Mouse (Mus musculus) liver, postnatal 0 days (tissue): ENCODE data around the gene Jagn1. TPM values are rescaled to one million over a fixed set of nuclear protein-coding genes. Genes with fewer than 3 reads are reported as not detected.

ENCODE experiments used
- ATAC-seq: fragments of 200-750 bp; cut with Nextera tagmentation; 2 replicates; pipeline ENCODE4 v1.8.0; 2017; ENCODE audit warnings: mild to moderate bottlenecking, moderate library complexity
- DNase-seq: peaks from one replicate; pipeline ENCODE4 v3.0.0-alpha.2; 2016
- H3K27ac ChIP-seq: fragments of 300-500 bp; sonication (generic); 2 replicates; pipeline ENCODE4 v1.5.1; 2014; ENCODE audit warnings: antibody characterized with exemption, moderate library complexity, mild to moderate bottlenecking, low read depth
- H3K27me3 ChIP-seq: fragments of 300-500 bp; sonication (generic); 2 replicates; pipeline ENCODE4 v1.6.1; 2014; ENCODE audit warnings: low read length, control low read depth, mixed read lengths; ENCODE audit not compliant: insufficient read depth
- H3K36me3 ChIP-seq: fragments of 300-500 bp; sonication (generic); replicated peaks from 2 replicates; pipeline ENCODE4 v1.6.1; 2014; ENCODE audit warnings: mild to moderate bottlenecking, control low read depth, low read length, moderate library complexity, mixed read lengths; ENCODE audit not compliant: insufficient read depth
- H3K4me1 ChIP-seq: fragments of 300-500 bp; sonication (generic); 2 replicates; pipeline ENCODE4 v1.6.1; 2014; ENCODE audit warnings: antibody characterized with exemption, mild to moderate bottlenecking, control low read depth; ENCODE audit not compliant: insufficient read depth
- H3K4me2 ChIP-seq: fragments of 300-500 bp; sonication (generic); 2 replicates; pipeline ENCODE4 v1.6.1; 2014; ENCODE audit warnings: low read depth, mild to moderate bottlenecking, low read length, moderate library complexity, mixed read lengths
- H3K4me3 ChIP-seq: fragments of 300-500 bp; sonication (generic); 2 replicates; pipeline ENCODE4 v1.5.1; 2014; ENCODE audit warnings: low read depth, low read length
- H3K9ac ChIP-seq: fragments of 300-500 bp; sonication (generic); replicated peaks from 2 replicates; pipeline ENCODE4 v1.6.1; 2014; ENCODE audit warnings: mild to moderate bottlenecking, moderate library complexity
- H3K9me3 ChIP-seq: fragments of 300-500 bp; sonication (generic); 2 replicates; pipeline ENCODE4 v1.6.1; 2016; ENCODE audit warnings: mild to moderate bottlenecking, control low read depth, low read length, mixed read lengths
- CTCF ChIP-seq: sonication (generic); IDR thresholded peaks from 2 replicates; pipeline ENCODE4 v1.5.1; 2016; ENCODE audit warnings: antibody characterized with exemption, low read depth
- EP300 ChIP-seq: IDR thresholded peaks from 2 replicates; pipeline ENCODE4 v1.6.1; 2016; ENCODE audit warnings: antibody characterized with exemption, low read depth, mild to moderate bottlenecking
- WGBS: fragments of 180-500 bp; shearing (Covaris S2); extraction: QIAGEN DNeasy Blood & Tissue Kit; methylation state at CpG from one replicate; pipeline ENCODE4 v1.1.7; 2014; ENCODE audit not compliant: insufficient replicate concordance; 5-methylcytosine and 5-hydroxymethylcytosine counted together
- polyA plus RNA-seq: library from polyadenylated mRNA; unstranded; fragments of >200 nt; fragmentation: Nextera tagmentation; extraction: Ambion mirVana; gene quantifications from 2 replicates; pipeline ENCODE4 v1.2.1, GENCODE M21; 2015

Gene Jagn1
- polyA plus RNA-seq, 1 experiment from 2014 or later = 49.2 TPM

DNA sequence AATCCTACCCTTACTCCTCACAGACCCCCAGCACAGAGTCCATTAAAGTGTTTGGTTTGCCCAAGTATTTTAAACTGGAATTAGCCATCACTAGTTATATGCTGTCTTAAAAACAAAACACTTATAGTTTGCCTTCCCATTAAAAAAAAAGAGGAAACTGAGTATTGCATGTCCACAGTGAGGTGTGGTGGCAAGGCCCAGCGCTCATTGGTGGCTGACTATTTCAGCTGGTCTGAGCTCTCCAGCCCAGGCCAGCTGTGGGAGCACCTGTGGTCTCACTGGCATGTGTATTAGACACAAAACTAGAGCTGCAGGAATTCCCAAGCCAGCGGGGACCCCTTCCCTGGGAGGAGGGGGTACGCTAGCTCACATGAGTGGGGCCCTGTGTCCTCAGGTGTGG, 26.1 kb downstream of the Jagn1 start:
- H3K9ac ChIP-seq = no peak overlapping the region
- TF ChIP-seq CTCF (no peak), EP300 (no peak)
- no peak overlapping the region for H3K27ac ChIP-seq
- no peak for ATAC-seq
- 58% methylated on average over 3 of the region's 3 CpGs for WGBS
- H3K4me3 ChIP-seq = no peak overlapping the region
- H3K27me3 ChIP-seq = 0 out of 2 replicates have a peak, but pooled peaks cover 6% of the 10 kb centered on the region
- H3K4me2 ChIP-seq = no peak overlapping the region
- DNase-seq = no peak
- H3K9me3 ChIP-seq = no peaks in the 10 kb centered on the region
- peaks cover 15% of the 10 kb centered on the region for H3K4me1 ChIP-seq
- no peaks in the 10 kb centered on the region for H3K36me3 ChIP-seq

DNA sequence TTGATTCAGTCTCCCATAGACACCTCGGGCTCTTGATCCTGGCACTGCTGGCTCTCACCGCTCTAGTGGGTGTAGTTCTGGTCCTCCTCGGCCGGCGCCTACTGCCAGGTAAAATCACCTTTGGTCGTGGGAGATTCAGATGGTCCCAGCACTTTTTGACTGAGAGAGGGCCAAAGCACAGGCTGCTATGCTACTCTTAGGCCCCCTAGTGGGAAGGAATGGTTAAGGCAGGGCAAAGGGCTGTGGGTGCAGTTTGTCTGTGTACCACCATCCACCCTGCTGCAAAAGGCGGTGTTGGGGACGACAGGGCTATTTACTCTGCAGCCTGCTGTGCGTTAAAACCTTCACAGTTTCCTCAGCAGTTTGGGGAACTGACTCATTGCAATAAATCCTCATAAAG, 26.7 kb downstream of the Jagn1 start:
- H3K27ac ChIP-seq = no peak overlapping the region
- H3K36me3 ChIP-seq = no peaks in the 10 kb centered on the region
- DNase-seq (peak; percentile 73), ATAC-seq (peak; percentile 79)
- WGBS = 12% methylated on average over 9 of the region's 9 CpGs
- peak overlapping the region; percentile 84 for H3K4me2 ChIP-seq
- TF ChIP-seq CTCF (peak; percentile 79), EP300 (no peak)
- no peaks in the 10 kb centered on the region for H3K9me3 ChIP-seq
- 0 out of 2 replicates have a peak, but pooled peaks cover 6% of the 10 kb centered on the region for H3K27me3 ChIP-seq
- H3K4me1 ChIP-seq = peaks cover 15% of the 10 kb centered on the region
- H3K4me3 ChIP-seq = peak overlapping the region; percentile 40
- H3K9ac ChIP-seq = peak overlapping the region; percentile 38; the same call in 1 of the 2 replicates

DNA sequence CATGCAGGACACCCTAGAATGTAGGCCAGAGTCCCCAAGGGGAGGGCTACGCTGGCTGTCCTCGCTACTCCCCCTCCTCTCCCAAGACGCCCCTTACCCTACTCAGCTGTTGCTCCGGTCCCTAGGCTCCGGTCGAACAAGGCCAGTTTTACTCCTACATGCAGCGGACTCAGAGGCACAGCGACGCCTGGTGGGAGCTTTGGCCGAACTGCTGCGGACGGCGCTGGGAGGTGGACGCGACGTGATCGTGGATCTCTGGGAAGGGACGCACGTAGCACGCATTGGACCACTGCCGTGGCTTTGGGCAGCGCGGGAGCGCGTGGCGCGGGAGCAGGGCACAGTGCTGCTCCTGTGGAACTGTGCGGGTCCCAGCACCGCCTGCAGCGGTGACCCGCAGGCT, 27.1 kb downstream of the Jagn1 start:
- no peaks in the 10 kb centered on the region for H3K36me3 ChIP-seq
- TF ChIP-seq EP300 (no peak), CTCF (peak; percentile 88)
- peaks cover 15% of the 10 kb centered on the region for H3K4me1 ChIP-seq
- DNase-seq (peak; percentile 82), ATAC-seq (peak; percentile 78)
- H3K9me3 ChIP-seq = no peaks in the 10 kb centered on the region
- H3K9ac ChIP-seq = peak overlapping the region; percentile 50; the same call in 1 of the 2 replicates
- H3K4me2 ChIP-seq = peak overlapping the region; percentile 84
- 2% methylated on average over 31 of the region's 31 CpGs for WGBS
- 0 out of 2 replicates have a peak, but pooled peaks cover 6% of the 10 kb centered on the region for H3K27me3 ChIP-seq
- peak overlapping the region; percentile 40 for H3K4me3 ChIP-seq
- H3K27ac ChIP-seq = no peak overlapping the region

DNA sequence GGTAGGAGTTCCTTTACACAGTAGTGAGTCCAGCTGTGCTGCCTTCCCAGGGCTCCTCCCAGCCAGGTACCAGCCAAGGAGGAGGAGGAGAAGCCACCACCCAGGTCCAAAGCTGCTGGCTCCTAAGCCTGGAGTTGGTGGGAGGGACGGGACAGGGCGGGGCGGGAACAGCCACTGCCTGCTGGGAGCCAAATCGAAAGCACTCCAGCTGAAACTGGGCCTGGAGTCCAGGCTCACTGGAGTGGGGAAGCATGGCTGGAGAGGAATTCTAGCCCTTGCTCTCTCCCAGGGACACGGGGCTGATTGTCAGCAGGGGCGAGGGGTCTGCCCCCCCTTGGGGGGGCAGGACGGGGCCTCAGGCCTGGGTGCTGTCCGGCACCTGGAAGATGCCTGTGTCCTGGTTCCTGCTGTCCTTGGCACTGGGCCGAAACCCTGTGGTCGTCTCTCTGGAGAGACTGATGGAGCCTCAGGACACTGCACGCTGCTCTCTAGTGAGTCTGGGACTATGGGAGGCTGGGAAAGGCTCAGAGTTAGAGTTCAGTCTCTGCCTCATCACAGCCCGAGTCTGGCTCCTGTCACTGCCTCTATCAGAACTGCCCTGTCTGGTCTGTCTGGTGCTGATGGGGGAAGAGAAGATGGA, 29.0 kb downstream of the Jagn1 start, which contains the start of gene Il17rc:
Gene Il17rc (plus strand): TSS at position 131 of the 640 bp plus-strand sequence.
- Histone ChIP-seq H3K27ac (peak within 1 kb of the TSS; percentile 71; the same call in 1 of the 2 replicates), H3K27me3 (0 out of 2 replicates have a peak, but pooled peaks cover 6% of the 10 kb centered on the region), H3K4me1 (peaks cover 15% of the 10 kb centered on the region), H3K4me2 (peak within 1 kb of the TSS; percentile 67), H3K36me3 (no peaks in the 10 kb centered on the region), H3K9ac (peak within 1 kb of the TSS; percentile 57; the same call in 1 of the 2 replicates), H3K9me3 (no peaks in the 10 kb centered on the region), H3K4me3 (peak within 1 kb of the TSS; percentile 28)
- peak; percentile 65 for DNase-seq
- no peak for TF ChIP-seq CTCF
- no peak for TF ChIP-seq EP300
- peak; percentile 73 for ATAC-seq
- 46% methylated on average over 12 of the region's 12 CpGs for WGBS

DNA sequence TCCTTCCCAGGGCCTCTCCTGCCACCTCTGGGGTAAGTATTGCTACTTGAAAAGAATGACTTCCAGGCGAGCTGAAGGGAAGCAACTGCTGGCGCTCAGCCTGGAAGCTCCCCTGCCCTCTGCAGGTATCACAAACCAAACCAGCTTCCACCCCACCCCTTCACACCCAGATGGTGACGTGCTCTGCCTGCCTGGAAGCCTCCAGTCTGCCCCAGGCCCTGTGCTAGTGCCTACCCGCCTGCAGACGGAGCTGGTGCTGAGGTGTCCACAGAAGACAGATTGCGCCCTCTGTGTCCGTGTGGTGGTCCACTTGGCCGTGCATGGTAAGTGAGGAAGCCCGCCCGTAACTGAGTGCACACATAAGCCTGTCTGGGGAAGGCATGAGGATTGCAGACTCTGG, 29.7 kb downstream of the Jagn1 start:
- no peak overlapping the region for H3K27ac ChIP-seq
- no peak for ATAC-seq

DNA sequence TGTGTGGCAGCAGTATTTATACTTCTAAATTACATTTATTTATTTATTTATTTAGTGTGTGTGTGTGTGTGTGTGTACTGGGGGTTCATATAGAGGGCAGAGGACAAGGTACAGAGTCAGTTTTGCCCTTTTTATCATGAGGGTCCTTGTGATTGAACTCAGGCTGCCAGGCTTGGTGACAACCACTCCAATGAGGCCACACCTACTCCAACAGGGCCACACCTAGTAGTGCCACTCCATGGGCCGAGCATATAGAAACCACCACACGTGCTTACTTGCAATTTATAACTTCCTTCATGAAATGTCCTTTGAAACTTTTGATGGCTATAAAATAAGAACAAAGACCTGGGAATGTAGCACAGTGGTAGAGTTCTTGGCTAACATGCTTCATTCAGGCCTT, 30.9 kb downstream of the Jagn1 start:
- Histone ChIP-seq H3K36me3 (no peaks in the 10 kb centered on the region), H3K4me1 (peaks cover 15% of the 10 kb centered on the region), H3K9ac (no peak overlapping the region), H3K4me3 (no peak overlapping the region), H3K4me2 (no peak overlapping the region), H3K27ac (no peak overlapping the region), H3K27me3 (0 out of 2 replicates have a peak, but pooled peaks cover 6% of the 10 kb centered on the region), H3K9me3 (no peaks in the 10 kb centered on the region)
- DNase-seq = no peak
- TF ChIP-seq CTCF = no peak
- no peak for TF ChIP-seq EP300
- ATAC-seq = no peak
- 33% methylated on average over 2 of the region's 2 CpGs for WGBS

More for the DNA sequence above, 29.7 kb downstream of the Jagn1 start:
- H3K27me3 ChIP-seq = 0 out of 2 replicates have a peak, but pooled peaks cover 6% of the 10 kb centered on the region
- peak overlapping the region; percentile 67; the same call in 1 of the 2 replicates for H3K4me2 ChIP-seq
- 79% methylated on average over 10 of the region's 10 CpGs for WGBS
- H3K9ac ChIP-seq = peak overlapping the region; percentile 57; the same call in 1 of the 2 replicates
- no peak for DNase-seq
- H3K9me3 ChIP-seq = no peaks in the 10 kb centered on the region
- 0 out of 2 replicates have a peak overlapping the region, but pooled peaks have one; percentile 28 for H3K4me3 ChIP-seq
- no peaks in the 10 kb centered on the region for H3K36me3 ChIP-seq
- H3K4me1 ChIP-seq = peaks cover 15% of the 10 kb centered on the region
- no peak for TF ChIP-seq CTCF
- TF ChIP-seq EP300 = no peak
